Mouse (Mus musculus): ENCODE data around the gene Rhbdf1. TPM values are rescaled to one million over a fixed set of nuclear protein-coding genes. Genes with fewer than 3 reads are reported as not detected.
A peak's percentile ranks its signal among the peaks of the same experiment; 100 is the strongest.

Rhbdf1 gene
- polyA plus RNA-seq, 1 experiment from 2014 or later: 54.8 TPM

DNA sequence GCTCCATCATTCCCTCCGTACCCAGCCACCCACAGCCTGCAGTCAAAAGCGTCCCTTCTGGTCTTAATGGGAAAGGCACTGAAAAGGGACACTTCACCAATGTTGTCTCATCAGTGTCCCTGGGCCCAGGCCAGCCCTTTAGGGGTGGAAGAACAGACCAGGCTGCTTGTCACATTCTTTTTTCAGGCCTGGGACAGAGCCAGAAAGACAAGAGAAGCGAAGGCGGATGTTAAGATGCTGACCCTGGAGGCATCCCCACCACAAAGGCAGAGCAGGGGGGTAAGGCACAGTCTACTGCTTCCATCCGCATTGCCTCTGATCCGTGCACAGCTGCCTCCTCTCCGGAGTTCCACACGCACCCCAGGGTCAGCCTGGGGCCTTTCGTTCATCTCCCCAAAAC is 32.0 kb downstream of the Rhbdf1 start:
- WGBS: 73% methylated on average over 9 of the region's 9 CpGs
- Histone ChIP-seq H3K9ac (replicated peaks; ENCODE audit: low read depth) (no peak overlapping the region), H3K4me2 (replicated peaks; ENCODE audit: low read depth, low read length) (no peak overlapping the region), H3K9me3 (ENCODE audit: low read length) (no peaks in the 10 kb centered on the region), H3K4me3 (ENCODE audit: low read depth, low read length) (no peak overlapping the region), H3K27me3 (replicated peaks; ENCODE audit: insufficient read depth, low read length) (no peaks in the 10 kb centered on the region), H3K4me1 (ENCODE audit: insufficient read depth, low read depth, low read length) (no peaks in the 10 kb centered on the region), H3K36me3 (ENCODE audit: insufficient read depth, low read length) (no peaks in the 10 kb centered on the region), H3K27ac (ENCODE audit: low read length) (no peak overlapping the region)
- peak; percentile 32 for DNase-seq (ENCODE audit: low spot score)
- ATAC-seq: peak; percentile 33
- TF ChIP-seq CTCF (IDR thresholded peaks at IDR 0.05) (no peak), EP300 (IDR thresholded peaks at IDR 0.05) (no peak)

DNA sequence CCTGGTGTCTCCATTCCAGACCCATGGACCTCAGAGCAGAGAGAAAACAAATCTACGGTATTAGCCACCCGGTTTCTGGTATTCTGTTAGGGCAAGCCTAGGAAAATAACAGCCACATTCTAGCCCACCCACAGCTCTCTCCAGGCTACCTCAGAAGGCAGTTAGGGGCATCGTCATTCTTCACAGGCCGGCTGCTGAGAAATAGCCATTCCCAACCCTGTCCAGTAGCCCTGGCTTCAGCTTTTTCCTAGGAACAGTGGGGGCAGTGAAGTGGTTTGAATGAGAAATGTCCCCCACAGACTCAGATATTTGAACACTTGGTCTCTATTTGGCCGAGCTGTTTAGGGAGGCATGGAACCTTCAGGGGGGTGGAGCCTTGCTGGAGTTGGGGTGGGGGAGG is 32.7 kb downstream of the Rhbdf1 start:
- DNase-seq (ENCODE audit: low spot score): no peak
- 68% methylated on average over 5 of the region's 5 CpGs for WGBS
- TF ChIP-seq CTCF (IDR thresholded peaks at IDR 0.05) (no peak), EP300 (IDR thresholded peaks at IDR 0.05) (no peak)

DNA sequence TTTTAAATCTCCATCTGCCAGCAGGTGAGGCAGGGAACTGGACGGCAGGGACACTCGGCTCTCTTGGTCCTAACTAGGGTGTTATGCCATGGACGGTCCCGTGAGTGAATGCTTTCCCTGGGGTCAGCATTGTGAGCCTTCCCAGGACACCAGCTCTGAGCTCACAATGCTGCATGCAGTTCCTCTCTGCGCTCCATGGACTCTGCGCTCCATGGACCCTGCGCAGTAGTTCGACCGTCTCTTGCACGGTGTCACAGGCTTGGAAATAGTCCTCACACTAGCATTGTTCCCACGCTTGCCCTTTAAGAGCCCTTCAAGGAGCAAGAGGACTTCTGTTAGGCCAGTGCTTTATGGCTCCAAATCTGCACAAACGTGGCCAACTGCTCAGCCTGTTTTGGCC is 33.2 kb downstream of the Rhbdf1 start:
- Histone ChIP-seq H3K27me3 (replicated peaks; ENCODE audit: insufficient read depth, low read length) (no peaks in the 10 kb centered on the region), H3K36me3 (ENCODE audit: insufficient read depth, low read length) (no peaks in the 10 kb centered on the region), H3K4me2 (replicated peaks; ENCODE audit: low read depth, low read length) (no peak overlapping the region), H3K4me1 (ENCODE audit: insufficient read depth, low read depth, low read length) (no peaks in the 10 kb centered on the region), H3K27ac (ENCODE audit: low read length) (no peak overlapping the region), H3K4me3 (ENCODE audit: low read depth, low read length) (no peak overlapping the region), H3K9me3 (ENCODE audit: low read length) (no peaks in the 10 kb centered on the region), H3K9ac (replicated peaks; ENCODE audit: low read depth) (no peak overlapping the region)
- WGBS: 79% methylated on average over 12 of the region's 12 CpGs
- ATAC-seq: no peak
- DNase-seq (ENCODE audit: low spot score): no peak
- TF ChIP-seq EP300 (IDR thresholded peaks at IDR 0.05) (no peak), CTCF (IDR thresholded peaks at IDR 0.05) (no peak)

More for the DNA sequence above, 32.7 kb downstream of the Rhbdf1 start:
- no peaks in the 10 kb centered on the region for H3K9me3 ChIP-seq (ENCODE audit: low read length)
- no peaks in the 10 kb centered on the region for H3K27me3 ChIP-seq (replicated peaks; ENCODE audit: insufficient read depth, low read length)
- ATAC-seq: no peak
- no peak overlapping the region for H3K4me2 ChIP-seq (replicated peaks; ENCODE audit: low read depth, low read length)
- H3K36me3 ChIP-seq (ENCODE audit: insufficient read depth, low read length): no peaks in the 10 kb centered on the region
- H3K4me3 ChIP-seq (ENCODE audit: low read depth, low read length): no peak overlapping the region
- no peak overlapping the region for H3K9ac ChIP-seq (replicated peaks; ENCODE audit: low read depth)
- H3K27ac ChIP-seq (ENCODE audit: low read length): no peak overlapping the region
- H3K4me1 ChIP-seq (ENCODE audit: insufficient read depth, low read depth, low read length): no peaks in the 10 kb centered on the region

DNA sequence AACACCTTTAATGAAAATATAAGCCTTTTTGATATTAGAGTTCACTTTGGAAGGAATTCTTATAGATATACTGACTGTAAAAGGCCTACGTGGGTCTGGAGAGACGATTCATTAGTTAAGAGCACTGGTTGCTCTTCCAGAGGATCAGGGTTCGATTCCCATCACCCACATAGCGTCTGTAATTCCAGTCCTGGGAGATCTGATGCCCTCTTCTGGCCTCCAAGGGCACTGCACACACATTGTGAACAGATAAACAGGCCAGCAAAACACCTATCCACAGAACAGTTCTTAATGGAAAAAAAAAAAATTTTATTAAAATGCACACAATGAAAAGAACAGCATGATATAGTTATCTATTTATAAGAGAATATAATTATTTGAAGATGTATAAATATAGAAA is 34.8 kb downstream of the Rhbdf1 start:
- ATAC-seq: no peak
- no peaks in the 10 kb centered on the region for H3K9me3 ChIP-seq (ENCODE audit: low read length)
- TF ChIP-seq CTCF (IDR thresholded peaks at IDR 0.05) (peak; percentile 30), EP300 (IDR thresholded peaks at IDR 0.05) (no peak)
- DNase-seq (ENCODE audit: low spot score): no peak
- H3K27me3 ChIP-seq (replicated peaks; ENCODE audit: insufficient read depth, low read length): no peaks in the 10 kb centered on the region
- H3K27ac ChIP-seq (ENCODE audit: low read length): no peak overlapping the region
- 84% methylated on average over 4 of the region's 4 CpGs for WGBS
- no peak overlapping the region for H3K4me3 ChIP-seq (ENCODE audit: low read depth, low read length)
- no peak overlapping the region for H3K4me2 ChIP-seq (replicated peaks; ENCODE audit: low read depth, low read length)
- no peak overlapping the region for H3K9ac ChIP-seq (replicated peaks; ENCODE audit: low read depth)
- H3K36me3 ChIP-seq (ENCODE audit: insufficient read depth, low read length): no peaks in the 10 kb centered on the region
- no peaks in the 10 kb centered on the region for H3K4me1 ChIP-seq (ENCODE audit: insufficient read depth, low read depth, low read length)

DNA sequence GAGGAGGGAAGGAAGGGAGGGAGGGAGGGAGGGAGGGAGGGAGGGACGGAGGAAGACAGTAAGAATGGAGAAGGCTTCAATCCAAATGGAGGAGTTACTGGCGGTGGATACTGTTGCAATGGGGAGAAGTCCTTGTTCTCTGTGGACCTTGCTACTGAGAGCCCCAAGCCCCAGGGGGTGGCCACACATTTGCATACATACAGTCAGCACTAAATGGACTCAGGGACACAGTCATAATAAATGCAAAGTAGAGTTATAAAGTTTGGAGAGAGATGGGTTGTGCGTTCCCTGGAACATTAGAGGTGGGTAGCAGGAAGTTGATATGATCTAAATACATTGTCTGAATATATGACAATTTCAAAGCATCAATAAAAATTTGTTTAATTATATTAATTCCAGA is 36.1 kb downstream of the Rhbdf1 start:
- Histone ChIP-seq H3K36me3 (ENCODE audit: insufficient read depth, low read length) (no peaks in the 10 kb centered on the region), H3K27ac (ENCODE audit: low read length) (no peak overlapping the region), H3K27me3 (replicated peaks; ENCODE audit: insufficient read depth, low read length) (no peaks in the 10 kb centered on the region), H3K9ac (replicated peaks; ENCODE audit: low read depth) (no peak overlapping the region), H3K4me2 (replicated peaks; ENCODE audit: low read depth, low read length) (no peak overlapping the region), H3K9me3 (ENCODE audit: low read length) (no peaks in the 10 kb centered on the region), H3K4me3 (ENCODE audit: low read depth, low read length) (no peak overlapping the region), H3K4me1 (ENCODE audit: insufficient read depth, low read depth, low read length) (no peaks in the 10 kb centered on the region)
- no peak for DNase-seq (ENCODE audit: low spot score)
- 67% methylated on average over 3 of the region's 3 CpGs for WGBS
- no peak for TF ChIP-seq CTCF (IDR thresholded peaks at IDR 0.05)
- no peak for TF ChIP-seq EP300 (IDR thresholded peaks at IDR 0.05)
- ATAC-seq: no peak

DNA sequence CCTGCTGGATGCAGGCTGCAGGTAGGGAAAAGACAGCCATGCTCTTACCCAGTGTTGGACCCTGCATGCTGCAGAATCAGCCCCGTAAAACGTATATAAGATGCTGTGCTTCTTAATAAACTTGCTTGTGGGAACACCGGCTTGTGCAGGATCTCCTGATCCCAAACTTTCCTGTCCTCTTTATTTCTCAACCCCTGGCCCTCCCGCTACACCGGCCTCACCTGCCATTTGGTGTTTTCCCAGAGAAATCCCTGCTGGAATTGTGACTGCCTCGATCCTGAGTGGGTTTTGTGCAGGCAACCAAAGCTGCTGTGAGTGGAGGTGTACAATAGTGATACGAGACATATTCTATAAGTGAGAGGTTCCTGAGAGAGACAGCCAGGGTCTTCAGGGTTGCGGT is 37.6 kb downstream of the Rhbdf1 start:
- ATAC-seq: no peak
- DNase-seq (ENCODE audit: low spot score): no peak
- TF ChIP-seq EP300 (IDR thresholded peaks at IDR 0.05) (no peak), CTCF (IDR thresholded peaks at IDR 0.05) (no peak)
- H3K4me2 ChIP-seq (replicated peaks; ENCODE audit: low read depth, low read length): no peak overlapping the region
- WGBS: 84% methylated on average over 8 of the region's 8 CpGs
- H3K36me3 ChIP-seq (ENCODE audit: insufficient read depth, low read length): no peaks in the 10 kb centered on the region
- no peaks in the 10 kb centered on the region for H3K4me1 ChIP-seq (ENCODE audit: insufficient read depth, low read depth, low read length)
- no peak overlapping the region for H3K9ac ChIP-seq (replicated peaks; ENCODE audit: low read depth)
- no peaks in the 10 kb centered on the region for H3K9me3 ChIP-seq (ENCODE audit: low read length)
- no peak overlapping the region for H3K4me3 ChIP-seq (ENCODE audit: low read depth, low read length)
- no peak overlapping the region for H3K27ac ChIP-seq (ENCODE audit: low read length)
- no peaks in the 10 kb centered on the region for H3K27me3 ChIP-seq (replicated peaks; ENCODE audit: insufficient read depth, low read length)
